Mouse (Mus musculus) bone marrow, adult 2 months (tissue): ENCODE measurements around the gene Tpx2. TPM values are rescaled to one million over a fixed set of nuclear protein-coding genes. Genes with fewer than 3 reads are reported as not detected.

ENCODE experiments used
- H3K27ac ChIP-seq: fragments of 200-500 bp; 2 replicates; pipeline ENCODE4 v1.5.1; 2012; ENCODE audit warnings: low read depth, mild to moderate bottlenecking, control low read depth, inconsistent platforms, low read length; ENCODE audit not compliant: control insufficient read depth, poor library complexity, insufficient read depth
- H3K4me1 ChIP-seq: fragments of 200-500 bp; 2 replicates; pipeline ENCODE4 v1.6.1; 2011; ENCODE audit warnings: low read length; ENCODE audit not compliant: control insufficient read depth, insufficient read depth
- H3K4me3 ChIP-seq: fragments of 200-500 bp; replicated peaks from 2 replicates; pipeline ENCODE3; 2011; ENCODE audit warnings: mild to moderate bottlenecking, low read depth, low read length, control low read depth; ENCODE audit not compliant: control insufficient read depth
- CTCF ChIP-seq: fragments of 200-500 bp; IDR thresholded peaks from 2 replicates; pipeline ENCODE4 v1.5.1; 2011; ENCODE audit warnings: low read length, control low read depth; ENCODE audit not compliant: control insufficient read depth, insufficient read depth
- POLR2A ChIP-seq: fragments of 200-500 bp; IDR thresholded peaks from 2 replicates; pipeline ENCODE4 v1.6.1; 2011; ENCODE audit warnings: low read depth, mild to moderate bottlenecking, control low read depth, low read length, borderline replicate concordance; ENCODE audit not compliant: control insufficient read depth
- WGBS: fragments of 180-500 bp; shearing (Covaris S2); methylation state at CpG from one replicate; pipeline ENCODE4 v1.1.7; 2018; 5-methylcytosine and 5-hydroxymethylcytosine counted together
- polyA plus RNA-seq: library from polyadenylated mRNA; stranded (reverse); fragments of >200 nt; gene quantifications from 2 replicates; pipeline ENCODE4 v1.2.4, GENCODE M21; 2011; ENCODE audit warnings: low replicate concordance; ENCODE audit not compliant: missing spikeins, insufficient read depth, insufficient read length

Tpx2 gene
- polyA plus RNA-seq, 1 experiment: 74.1 TPM

DNA sequence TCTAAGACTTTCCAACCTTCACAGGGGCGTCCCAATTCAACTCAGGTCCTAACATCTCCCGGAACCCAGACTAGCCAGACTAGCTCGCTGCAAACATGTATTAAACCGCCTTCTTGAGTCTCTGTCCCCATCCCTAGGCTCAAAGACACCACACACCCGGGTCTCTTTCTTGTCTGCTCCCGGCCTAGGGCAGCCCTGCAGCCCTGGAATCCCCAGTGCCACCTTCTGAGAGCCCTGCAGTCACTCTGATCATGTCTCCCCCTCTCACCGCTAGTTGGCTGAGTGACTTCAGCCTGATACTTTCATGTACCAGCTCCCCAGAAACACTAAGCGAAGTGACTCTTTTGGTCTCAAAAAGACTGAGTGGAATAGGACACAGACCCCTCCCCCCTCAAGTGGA, 95.8 kb downstream of the Tpx2 start:
- no peaks in the 10 kb centered on the region for H3K4me1 ChIP-seq
- TF ChIP-seq POLR2A (no peak), CTCF (no peak)
- H3K4me3 ChIP-seq: no peak overlapping the region
- WGBS: 9% methylated on average over 8 of the region's 8 CpGs
- H3K27ac ChIP-seq: no peak overlapping the region

- no peak overlapping the region for H3K4me3 ChIP-seq
- no peak overlapping the region for H3K27ac ChIP-seq
- TF ChIP-seq POLR2A (no peak), CTCF (no peak)
- H3K4me1 ChIP-seq: no peaks in the 10 kb centered on the region
- WGBS: 48% methylated on average over 9 of the region's 9 CpGs
These were observed 96.2 kb downstream of the Tpx2 start for GRCm38 (mm10) chr2:152944013-152944412.

Other genes starting within 250 kb of the Tpx2 start
- not detected in 2 replicates for gene Defb45, start 248.6 kb upstream of the Tpx2 start, polyA plus RNA-seq
- gene Defb36, start 243.6 kb upstream of the Tpx2 start, polyA plus RNA-seq: not detected in 2 replicates
- not detected in 2 replicates for gene Defb25, start 224.9 kb upstream of the Tpx2 start, polyA plus RNA-seq
- not detected in 2 replicates for gene Rem1, start 221.0 kb upstream of the Tpx2 start, polyA plus RNA-seq
- gene H13, start 178.5 kb upstream of the Tpx2 start, polyA plus RNA-seq: 37.9 and 71.3 TPM in 2 replicates
- 1.8 and 12.9 TPM in 2 replicates for gene Mcts2, start 160.9 kb upstream of the Tpx2 start, polyA plus RNA-seq
- gene Id1, start 111.7 kb upstream of the Tpx2 start, polyA plus RNA-seq: 4.2 and 15.9 TPM in 2 replicates
- 1.4 TPM in 1 of 2 replicates, not detected in the other for gene Cox4i2, start 93.8 kb upstream of the Tpx2 start, polyA plus RNA-seq
- gene Bcl2l1, start 16.2 kb upstream of the Tpx2 start, polyA plus RNA-seq: 97.4 and 124 TPM in 2 replicates
- gene Mylk2, start 63.4 kb downstream of the Tpx2 start, polyA plus RNA-seq: 1.0 TPM in 1 of 2 replicates, not detected in the other
- not detected in 2 replicates for gene Foxs1, start 85.2 kb downstream of the Tpx2 start, polyA plus RNA-seq
- gene Dusp15, start 103.7 kb downstream of the Tpx2 start, polyA plus RNA-seq: not detected in 2 replicates
- not detected in 2 replicates for gene Ttll9, start 114.5 kb downstream of the Tpx2 start, polyA plus RNA-seq
- gene Pdrg1, start 167.5 kb downstream of the Tpx2 start, polyA plus RNA-seq: 29.8 and 30.9 TPM in 2 replicates
- not detected in 2 replicates for gene Xkr7, start 183.9 kb downstream of the Tpx2 start, polyA plus RNA-seq
- gene Ccm2l, start 218.0 kb downstream of the Tpx2 start, polyA plus RNA-seq: 4.8 and 8.3 TPM in 2 replicates